Mouse (Mus musculus): Measurements from ENCODE around the gene Eif6. TPM values are rescaled to one million over a fixed set of nuclear protein-coding genes. Genes with fewer than 3 reads are reported as not detected.

Gene Eif6
- total RNA-seq, 2 experiments from 2014 or later: 66.1 to 80.5 TPM

- DNase-seq (ENCODE audit: low spot score in 2 of 2): no peak
- intact Hi-C loops (cut with DNase I): no loop called here
These were observed 28.1 kb downstream of the Eif6 start for GRCm38 (mm10) chr2:155798613-155799012.

GRCm38 (mm10) chr2:155794674-155795445 is 31.9 kb downstream of the Eif6 start:
- no peak for DNase-seq (ENCODE audit: low spot score in 2 of 2)
- intact Hi-C loops (cut with DNase I): no loop called here

- intact Hi-C loops (cut with DNase I): no loop called here
- DNase-seq (ENCODE audit: low spot score in 2 of 2): no peak
These were observed 33.8 kb downstream of the Eif6 start for GRCm38 (mm10) chr2:155792899-155793298.

DNA sequence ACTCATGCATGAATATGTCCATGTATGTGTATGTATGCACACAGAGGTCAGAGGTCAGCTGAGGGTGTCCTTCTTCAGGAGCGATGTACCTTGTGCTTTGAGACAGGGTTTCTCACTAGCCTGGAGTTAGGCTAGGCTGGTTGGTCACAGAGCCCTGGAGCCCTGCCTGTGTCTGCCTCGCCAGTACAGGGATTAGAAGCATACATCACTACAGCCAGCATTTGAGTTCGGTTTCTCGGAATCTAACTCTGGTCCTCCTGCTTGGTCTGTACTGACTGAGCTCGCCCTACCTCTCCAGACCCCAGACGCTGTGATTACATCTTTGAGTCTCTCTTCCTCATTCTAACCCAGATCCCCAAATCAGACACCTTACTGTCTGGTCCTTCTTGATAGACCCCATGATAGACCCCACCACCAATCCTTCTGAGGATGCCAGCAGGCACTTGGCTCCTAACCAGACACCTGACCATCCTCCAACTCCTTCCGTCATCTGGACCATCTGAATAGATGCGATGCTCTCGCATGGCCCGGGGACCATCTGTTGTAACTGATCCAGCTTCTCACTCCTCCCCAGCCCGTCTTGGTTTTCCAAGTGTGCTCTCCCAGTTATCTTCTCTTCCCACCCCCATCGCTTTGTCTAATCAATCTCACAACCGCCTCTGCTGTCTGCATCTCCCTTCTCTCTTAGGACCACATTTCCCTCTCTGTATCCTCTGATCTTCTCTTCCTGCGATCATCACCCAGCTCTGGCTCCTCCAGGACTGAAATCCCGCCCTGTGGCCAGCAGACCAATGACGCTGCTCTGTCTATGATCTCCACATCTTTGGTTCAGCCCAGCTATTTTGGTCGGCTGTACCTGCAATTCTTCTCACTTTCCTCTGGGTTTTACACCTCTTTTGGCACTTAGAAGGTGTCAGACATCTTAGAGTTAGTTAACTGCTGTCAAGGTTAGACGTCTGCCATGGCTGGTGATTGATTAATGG is 38.5 kb downstream of the Eif6 start:
- intact Hi-C loops (cut with DNase I): no loop called here

GRCm38 (mm10) chr2:155786905-155787304 is 39.8 kb downstream of the Eif6 start:
- intact Hi-C loops (cut with DNase I): no loop called here
- DNase-seq (ENCODE audit: low spot score in 2 of 2): no peak

More for the DNA sequence above, 38.5 kb downstream of the Eif6 start:
- no peak for DNase-seq (ENCODE audit: low spot score in 2 of 2)

- intact Hi-C loops (cut with DNase I): no loop called here
- peak; percentile 58 to 70 for DNase-seq (ENCODE audit: low spot score in 2 of 2)
These were observed 42.2 kb downstream of the Eif6 start for GRCm38 (mm10) chr2:155784534-155784933.

- intact Hi-C loops (cut with DNase I): loop anchor here (5.0 kb wide), 1 partner anchor 33 kb away; no protein-coding TSS in a partner anchor
- DNase-seq (ENCODE audit: low spot score in 2 of 2): no peak
These were observed 47.2 kb downstream of the Eif6 start for GRCm38 (mm10) chr2:155779506-155779905.

DNA sequence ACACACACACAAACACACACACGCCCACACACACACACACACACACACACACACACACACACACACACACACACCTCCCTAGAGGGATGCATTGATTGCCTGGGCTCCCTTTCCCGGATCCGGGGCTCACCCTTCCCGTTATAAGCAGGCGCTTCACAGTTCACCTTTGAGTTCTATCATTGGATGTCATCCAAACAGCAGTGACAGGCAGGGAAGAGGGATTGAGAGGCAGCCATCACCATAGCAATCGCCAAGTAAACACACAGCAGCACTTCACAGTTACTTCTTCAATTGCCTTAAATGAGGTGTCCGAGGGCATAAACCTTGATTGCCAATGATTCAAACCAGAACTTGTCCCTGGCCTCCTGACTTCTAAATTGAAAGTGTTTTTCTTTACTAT is 47.7 kb downstream of the Eif6 start:
- intact Hi-C loops (cut with DNase I): loop anchor here (5.0 kb wide), 1 partner anchor 33 kb away; no protein-coding TSS in a partner anchor

DNA sequence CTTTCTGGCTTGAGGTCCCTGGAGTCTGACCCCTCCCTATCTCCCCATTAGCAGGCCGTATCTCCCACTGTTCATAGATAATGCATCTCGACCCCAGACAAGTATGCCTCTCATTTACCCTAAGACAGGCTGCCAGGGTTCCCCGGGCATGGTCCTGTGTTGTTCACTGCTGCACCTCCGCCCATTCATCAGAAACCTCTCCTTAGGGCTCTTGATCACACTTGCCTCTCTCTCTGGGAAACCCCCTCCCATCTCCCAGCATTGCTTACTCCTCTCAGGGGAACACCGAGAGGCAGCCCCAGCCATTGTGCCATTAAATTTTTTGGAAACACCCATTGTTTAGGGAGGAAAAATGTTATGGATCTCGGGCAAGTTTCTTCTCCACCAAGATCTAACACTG is 48.7 kb downstream of the Eif6 start:
- intact Hi-C loops (cut with DNase I): loop anchor here (5.0 kb wide), 1 partner anchor 34 kb away; no protein-coding TSS in a partner anchor
- DNase-seq (ENCODE audit: low spot score in 2 of 2): no peak

More for the DNA sequence above, 47.7 kb downstream of the Eif6 start:
- no peak for DNase-seq (ENCODE audit: low spot score in 2 of 2)

DNA sequence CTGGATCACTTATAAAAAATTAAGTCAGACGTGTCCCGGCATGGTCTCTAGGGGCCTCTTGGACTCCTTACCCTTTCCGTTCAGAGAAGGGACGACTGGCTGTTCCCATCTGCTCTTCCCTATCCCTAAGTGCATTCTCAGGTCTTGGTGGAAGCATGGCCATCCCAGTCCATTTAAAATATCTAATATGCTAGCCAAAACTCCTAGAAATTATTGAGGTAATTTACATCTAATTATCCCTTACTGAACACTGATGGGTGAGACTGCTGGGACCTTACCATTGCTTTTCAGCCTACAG is 49.1 kb downstream of the Eif6 start:
- intact Hi-C loops (cut with DNase I): loop anchor here (5.0 kb wide), 1 partner anchor 35 kb away; no protein-coding TSS in a partner anchor
- no peak for DNase-seq (ENCODE audit: low spot score in 2 of 2)

GRCm38 (mm10) chr2:155776824-155777687 is 49.7 kb downstream of the Eif6 start:
- no peak for DNase-seq (ENCODE audit: low spot score in 2 of 2)
- intact Hi-C loops (cut with DNase I): loop anchor here (5.0 kb wide), 1 partner anchor 35 kb away; no protein-coding TSS in a partner anchor

DNA sequence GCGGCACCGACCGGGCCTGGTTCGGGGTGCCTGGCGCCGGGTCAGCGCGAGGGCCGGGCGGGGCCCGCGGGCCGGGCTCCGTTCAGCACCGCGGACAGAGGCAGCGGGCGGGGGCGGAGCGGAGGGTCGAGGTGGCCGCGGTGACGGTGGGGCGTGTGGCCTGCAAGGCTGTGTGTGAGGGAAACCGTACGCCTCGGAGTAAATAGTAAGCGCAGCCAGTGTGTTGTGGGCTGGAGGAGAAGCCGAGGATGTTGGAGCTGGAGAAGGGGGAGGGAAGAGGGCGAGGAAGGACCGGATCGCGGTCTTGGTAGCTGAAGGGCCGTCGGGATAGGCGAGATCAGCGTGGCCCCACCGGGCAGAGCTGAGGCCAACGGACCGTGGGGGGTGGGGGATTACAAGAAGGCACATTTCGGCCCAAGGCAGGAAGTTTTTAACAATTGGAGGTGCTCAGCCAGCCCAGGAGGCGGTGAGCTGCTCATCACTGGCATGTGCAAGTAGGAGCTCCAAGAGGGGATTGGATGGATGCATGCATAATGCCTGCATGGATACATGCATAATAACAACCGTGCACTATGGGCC is 51.0 kb downstream of the Eif6 start:
- DNase-seq (ENCODE audit: low spot score in 2 of 2): peak; percentile 50 to 66
- intact Hi-C loops (cut with DNase I): loop anchor here (5.0 kb wide), 1 partner anchor 37 kb away; no protein-coding TSS in a partner anchor

GRCm38 (mm10) chr2:155774927-155775684 is 51.6 kb downstream of the Eif6 start, which contains the start of gene Mmp24:
TSS of gene Mmp24 (plus strand) at chr2:155775342.
- no peak for DNase-seq (ENCODE audit: low spot score in 2 of 2)
- intact Hi-C loops (cut with DNase I): loop anchor here (5.0 kb wide), 1 partner anchor 37 kb away; no protein-coding TSS in a partner anchor

DNA sequence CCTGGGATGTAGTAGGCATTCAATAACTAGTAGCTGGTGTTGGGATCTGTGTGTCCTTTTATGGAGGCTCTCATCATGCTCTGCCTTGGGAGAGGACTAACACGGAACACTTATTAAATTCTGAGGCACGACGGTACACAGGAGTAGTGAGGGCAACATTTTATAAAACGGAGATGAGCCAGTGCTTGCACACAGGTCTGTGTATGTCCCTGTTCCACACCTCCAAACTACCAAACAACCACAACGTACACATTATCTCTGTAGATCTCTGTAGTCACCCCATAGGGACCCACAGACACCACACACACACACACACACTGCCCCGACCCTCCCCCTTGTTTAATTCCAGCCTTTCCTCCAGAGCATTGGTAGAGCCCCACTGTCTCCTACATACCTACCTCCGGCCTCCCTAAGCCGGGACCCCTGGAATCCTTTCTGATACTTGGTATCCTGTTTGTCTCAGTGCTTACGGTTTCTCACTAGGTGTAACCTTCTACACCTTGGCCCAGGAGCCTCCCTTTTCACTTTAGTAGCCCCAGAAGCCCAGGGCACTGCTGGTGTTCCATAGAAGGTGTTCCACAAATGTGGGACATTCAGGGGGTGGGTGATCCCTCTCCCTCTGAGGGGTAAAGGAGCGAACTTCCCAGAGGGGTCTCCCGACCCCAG is 52.3 kb downstream of the Eif6 start:
- intact Hi-C loops (cut with DNase I): no loop called here
- no peak for DNase-seq (ENCODE audit: low spot score in 2 of 2)

GRCm38 (mm10) chr2:155773664-155774063 is 53.1 kb downstream of the Eif6 start:
- DNase-seq (ENCODE audit: low spot score in 2 of 2): no peak
- intact Hi-C loops (cut with DNase I): no loop called here

All from left cerebral cortex, postnatal 36 days (tissue).